Mouse (Mus musculus): Measurements from ENCODE around the gene Tfap2b.

Gene Tfap2b

GRCm38 (mm10) chr1:19208641-19209358 lies at the start of gene Tfap2b:
Gene Tfap2b, plus strand, starts transcription at chr1:19208914.
- no peak for DNase-seq (ENCODE audit: low read depth, low spot score)

DNA sequence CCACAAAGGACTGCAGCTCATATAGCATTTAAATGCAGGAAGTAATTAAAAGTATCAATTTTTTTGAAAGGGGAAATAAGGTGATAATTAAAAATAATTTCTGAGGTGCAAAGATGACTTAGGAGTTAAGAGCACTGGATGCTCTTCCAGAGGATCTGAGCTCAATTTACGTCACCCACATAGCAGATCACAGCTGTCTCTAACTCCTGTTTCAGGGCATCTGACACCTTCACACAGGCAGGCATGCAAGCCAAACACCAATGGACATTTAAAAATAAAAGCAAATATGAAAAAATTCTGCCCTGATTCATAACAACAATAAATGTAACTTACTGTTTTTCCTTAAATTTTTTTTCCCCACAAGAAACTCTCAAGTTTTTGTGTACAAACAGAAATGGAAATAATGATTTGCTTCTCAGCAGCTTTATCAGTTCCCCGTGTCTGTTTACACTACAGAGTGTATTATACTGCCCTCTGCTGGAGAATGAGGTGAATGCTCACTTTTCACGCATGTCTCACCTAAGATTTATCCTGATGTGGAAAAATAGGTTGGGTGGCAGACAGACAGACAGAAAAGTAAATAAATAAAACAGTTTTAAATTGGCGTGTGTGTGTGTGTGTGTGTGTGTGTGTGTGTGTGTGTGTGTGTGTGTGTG lies 29.8 kb upstream of the Tfap2b start:
- DNase-seq (ENCODE audit: low read depth, low spot score) = peak; percentile 52

- peak; percentile 75 for DNase-seq (ENCODE audit: low read depth, low spot score)
Observed at GRCm38 (mm10) chr1:19205649-19206048, 3.1 kb upstream of the Tfap2b start.

DNA sequence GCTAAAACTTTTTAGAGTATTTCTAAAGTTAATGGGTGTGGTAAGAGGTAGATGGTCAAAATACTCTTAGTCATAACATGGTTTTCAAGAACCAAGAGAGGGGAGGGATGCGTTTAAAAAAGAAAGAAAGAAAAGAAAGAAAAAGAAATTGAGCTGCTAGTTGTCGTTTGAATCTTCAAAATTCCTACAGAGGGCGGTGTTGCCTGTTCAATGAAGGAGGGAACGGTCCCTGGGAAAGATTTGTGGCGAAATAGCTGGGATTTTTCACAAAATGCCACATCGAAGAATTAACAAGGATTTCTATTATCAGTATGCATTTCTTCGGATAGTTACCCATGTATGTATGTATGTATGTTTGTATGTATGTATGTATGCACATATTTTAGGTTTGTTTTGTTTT lies 2.5 kb upstream of the Tfap2b start:
- DNase-seq (ENCODE audit: low read depth, low spot score) = no peak

- no peak for DNase-seq (ENCODE audit: low read depth, low spot score)
Observed at GRCm38 (mm10) chr1:19207611-19208010, 1.1 kb upstream of the Tfap2b start.

DNA sequence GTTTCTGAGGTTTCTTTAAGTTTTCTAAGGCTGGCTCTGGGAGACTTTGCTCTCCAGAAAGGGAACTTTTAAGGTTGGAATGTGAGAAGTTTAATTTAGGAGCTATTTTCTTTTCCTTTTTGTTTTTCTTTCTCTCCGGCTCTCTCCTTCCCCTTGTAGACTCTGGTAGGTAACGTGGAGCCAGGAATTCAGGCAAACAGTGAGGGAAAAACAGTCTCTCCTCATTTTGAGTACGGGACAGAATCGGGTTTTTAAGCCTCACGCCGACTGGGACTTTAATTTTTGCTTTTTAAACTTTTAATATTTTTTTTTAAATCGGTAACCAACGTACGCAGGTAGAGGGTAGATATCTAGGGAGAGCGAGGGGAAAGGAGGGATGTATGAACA lies 638 bp downstream of the Tfap2b start:
- DNase-seq (ENCODE audit: low read depth, low spot score) = no peak

- DNase-seq (ENCODE audit: low read depth, low spot score) = no peak
Observed at GRCm38 (mm10) chr1:19209776-19210175, 1.1 kb downstream of the Tfap2b start.

- DNase-seq (ENCODE audit: low read depth, low spot score) = no peak
Observed at GRCm38 (mm10) chr1:19210215-19211032, 1.7 kb downstream of the Tfap2b start.

DNA sequence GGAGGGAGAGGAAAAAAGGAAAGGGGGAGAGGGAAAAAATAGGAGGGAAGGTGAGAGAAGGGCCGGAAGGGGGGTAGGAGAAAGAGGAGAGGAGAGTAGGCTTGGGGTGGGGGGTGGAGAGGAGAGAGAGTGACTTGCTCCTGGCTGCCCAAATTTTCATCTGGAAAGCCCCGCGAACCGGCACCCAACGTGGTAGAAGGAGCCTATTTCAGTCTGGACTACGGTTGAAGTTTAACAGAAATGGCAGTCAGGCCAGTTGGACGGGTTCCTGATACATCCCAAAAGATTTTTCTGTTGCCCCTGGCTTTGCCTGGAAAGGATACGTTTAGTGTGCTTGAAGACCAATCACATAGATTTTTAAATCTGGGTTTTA lies 2.3 kb downstream of the Tfap2b start:
- DNase-seq (ENCODE audit: low read depth, low spot score) = no peak

- DNase-seq (ENCODE audit: low read depth, low spot score) = no peak
Observed at GRCm38 (mm10) chr1:19211546-19212154, 2.9 kb downstream of the Tfap2b start.

DNA sequence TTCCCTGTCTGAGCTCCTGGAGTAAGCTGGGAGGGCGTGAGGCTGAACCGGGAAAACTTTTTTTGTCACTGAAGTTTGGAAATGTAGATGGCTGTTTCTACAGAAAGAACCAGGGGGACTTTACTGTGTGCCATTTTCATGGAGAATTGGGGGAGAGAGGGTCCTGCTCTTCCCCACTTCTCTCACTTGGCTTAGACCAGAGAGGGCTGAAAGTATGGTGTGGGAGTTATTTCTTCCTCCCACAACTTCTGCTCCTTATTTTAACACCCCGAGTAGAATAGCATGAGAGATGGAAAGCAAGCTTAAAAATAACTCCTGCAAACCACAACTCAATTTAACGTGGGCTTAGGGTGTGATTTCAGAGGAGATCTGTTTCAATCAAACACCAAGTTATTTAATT lies 4.0 kb downstream of the Tfap2b start:
- DNase-seq (ENCODE audit: low read depth, low spot score) = no peak

GRCm38 (mm10) chr1:19213171-19213570 lies 4.5 kb downstream of the Tfap2b start:
- DNase-seq (ENCODE audit: low read depth, low spot score) = no peak

- no peak for DNase-seq (ENCODE audit: low read depth, low spot score)
Observed at GRCm38 (mm10) chr1:19213851-19214395, 5.2 kb downstream of the Tfap2b start.

DNA sequence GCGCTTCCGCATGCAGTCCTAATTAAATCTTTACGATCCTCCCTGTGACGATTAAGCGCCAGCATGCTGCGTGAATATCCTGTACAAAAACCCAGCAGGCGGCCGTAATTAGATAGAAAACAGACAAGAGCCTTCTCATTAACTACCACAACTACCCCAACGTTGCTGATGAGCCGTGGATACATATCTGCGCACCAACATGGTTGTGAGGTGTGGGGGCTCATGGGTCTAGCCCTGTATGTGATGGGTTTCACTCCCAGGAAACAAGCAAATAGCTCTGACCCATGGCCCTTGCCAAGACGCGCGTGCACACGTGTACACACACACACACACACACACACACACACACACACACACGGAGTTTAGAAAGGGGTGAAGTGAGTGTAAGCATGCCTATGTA lies 8.7 kb downstream of the Tfap2b start:
- no peak for DNase-seq (ENCODE audit: low read depth, low spot score)

DNA sequence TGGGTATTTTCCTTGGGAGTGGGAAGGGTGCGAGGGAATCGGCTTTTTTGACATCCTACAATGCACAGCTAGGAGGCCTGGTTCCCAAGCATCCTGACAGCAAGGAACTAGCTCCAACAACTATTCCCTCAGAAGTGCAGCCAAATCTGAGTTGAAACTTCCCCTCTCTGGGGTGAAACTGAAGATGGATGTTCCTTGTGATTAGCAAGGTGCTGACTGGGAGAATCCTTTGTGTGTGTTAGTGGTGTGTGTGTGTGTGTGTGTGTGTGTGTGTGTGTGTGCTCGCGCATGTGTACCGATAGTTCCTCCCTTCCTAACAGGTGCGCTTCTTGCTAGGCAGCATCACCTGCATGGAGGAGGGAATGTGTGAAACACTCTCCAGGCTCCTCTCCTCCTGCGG lies 9.5 kb downstream of the Tfap2b start:
- no peak for DNase-seq (ENCODE audit: low read depth, low spot score)

DNA sequence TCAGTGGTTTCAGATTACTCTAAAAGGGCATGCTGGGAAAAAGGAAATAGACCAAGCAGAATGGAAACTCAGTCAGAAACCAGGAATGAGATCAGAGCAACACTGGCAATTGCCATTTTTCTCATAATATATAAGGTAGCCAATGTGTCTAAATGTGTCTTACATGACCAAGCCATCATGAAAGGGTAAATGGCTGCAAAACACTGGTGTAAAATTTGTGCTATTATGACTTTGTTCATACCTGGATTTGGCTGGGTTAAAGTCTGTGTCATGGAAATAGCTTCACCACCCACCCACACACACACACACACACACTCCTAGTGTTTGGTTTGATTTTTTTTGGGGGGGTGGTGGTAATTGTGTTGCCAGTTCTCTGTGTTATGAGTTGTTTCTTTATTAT lies 10.7 kb downstream of the Tfap2b start:
- no peak for DNase-seq (ENCODE audit: low read depth, low spot score)

DNA sequence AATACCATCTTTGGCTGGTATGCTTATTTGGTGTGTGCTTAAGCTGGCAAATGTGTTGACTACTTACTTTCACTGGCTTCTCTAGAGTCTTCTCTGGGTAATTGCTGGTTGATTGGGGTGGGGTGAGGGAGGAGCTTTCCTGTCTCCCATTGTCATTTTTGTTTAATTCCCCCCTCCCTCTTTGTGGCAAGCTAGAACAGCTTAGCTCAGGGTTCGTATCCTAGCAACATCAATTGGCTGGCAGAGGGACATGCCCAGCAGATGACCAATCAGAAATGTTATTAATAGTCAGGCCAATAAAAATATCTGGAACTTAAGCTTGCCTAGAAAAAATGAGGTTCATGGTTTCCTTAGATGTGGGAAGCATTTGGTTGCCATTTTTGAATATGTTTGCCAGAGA lies 11.8 kb downstream of the Tfap2b start:
- no peak for DNase-seq (ENCODE audit: low read depth, low spot score)

DNA sequence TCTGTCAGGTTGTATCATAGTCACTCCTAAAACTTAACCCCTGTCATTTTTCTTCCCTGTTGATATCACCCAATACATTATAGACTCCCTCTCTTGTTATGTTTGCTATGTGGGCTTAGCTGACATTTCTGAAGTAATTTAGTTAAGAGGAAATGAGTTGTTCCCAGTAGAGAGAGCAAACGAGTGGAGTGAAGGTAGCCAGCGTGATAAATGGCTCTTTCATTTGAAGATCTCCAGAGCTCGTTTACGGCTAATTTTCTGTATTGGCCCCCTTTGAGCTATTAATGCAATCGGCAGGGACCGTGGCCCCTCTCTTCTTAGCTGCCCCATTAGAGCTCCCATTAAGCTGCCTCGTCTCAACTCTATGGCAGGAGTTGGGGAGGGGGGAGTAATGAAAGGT lies 12.9 kb downstream of the Tfap2b start:
- DNase-seq (ENCODE audit: low read depth, low spot score) = no peak

GRCm38 (mm10) chr1:19226699-19227098 lies 18.0 kb downstream of the Tfap2b start:
- no peak for DNase-seq (ENCODE audit: low read depth, low spot score)

GRCm38 (mm10) chr1:19230926-19231573 lies 22.3 kb downstream of the Tfap2b start:
- DNase-seq (ENCODE audit: low read depth, low spot score) = no peak

DNA sequence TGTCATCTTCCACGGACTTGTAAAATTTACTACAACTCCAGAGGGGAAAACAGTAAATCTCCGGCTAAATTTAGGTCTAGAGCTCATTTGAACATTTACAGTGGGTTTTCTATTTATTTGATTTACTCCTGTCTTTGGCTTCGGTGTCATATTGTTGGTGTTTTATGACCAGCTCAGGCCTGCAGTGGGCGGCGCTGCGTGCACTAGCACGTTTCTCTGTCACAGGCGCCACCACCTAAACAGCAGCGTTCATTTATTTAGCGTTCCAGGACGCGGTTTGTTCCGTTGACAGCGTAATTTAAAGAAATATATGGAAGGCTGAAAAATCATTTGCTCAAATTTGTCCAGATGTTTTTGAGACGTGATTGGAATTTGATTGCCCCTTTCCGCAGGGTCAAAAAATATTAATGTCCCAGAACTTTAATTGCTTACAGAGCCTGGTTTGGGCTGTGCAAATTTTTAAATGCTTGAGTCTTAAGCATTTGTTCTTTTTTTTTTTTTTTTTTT lies 22.9 kb downstream of the Tfap2b start:
- no peak for DNase-seq (ENCODE audit: low read depth, low spot score)
